Mouse (Mus musculus): ENCODE measurements at regions not wholly inside any gene's neighbourhood (a gene's known extent, or its start where the extent isn't known, plus 50 kb on each side); places are given as distances from the start of the nearest gene placed in this dataset.
"Not testable (repeated sequence)": the region's sequence is repeated elsewhere in the genome, so short reads cannot be mapped to it uniquely, and the experiment has no call there.

- no peak for DNase-seq (ENCODE audit: low spot score in 2 of 2)
Observed at GRCm38 (mm10) chr15:93094202-93095135, 180.5 kb downstream of the Gxylt1 start.

GRCm38 (mm10) chr15:93091396-93091795 lies 183.6 kb downstream of the Gxylt1 start:
- no peak for DNase-seq (ENCODE audit: low spot score in 2 of 2)

- peak; percentile 39 to 63 for DNase-seq (ENCODE audit: low spot score in 2 of 2)
Observed at GRCm38 (mm10) chr15:93089347-93089746, 185.6 kb downstream of the Gxylt1 start.

GRCm38 (mm10) chr15:93084967-93085617 lies 189.9 kb downstream of the Gxylt1 start:
- DNase-seq (ENCODE audit: low spot score in 2 of 2) = peak in 1 of 2 experiments; percentile 70

- no peak for DNase-seq (ENCODE audit: low spot score in 2 of 2)
Observed at GRCm38 (mm10) chr15:93074070-93074469, 200.9 kb downstream of the Gxylt1 start.

DNA sequence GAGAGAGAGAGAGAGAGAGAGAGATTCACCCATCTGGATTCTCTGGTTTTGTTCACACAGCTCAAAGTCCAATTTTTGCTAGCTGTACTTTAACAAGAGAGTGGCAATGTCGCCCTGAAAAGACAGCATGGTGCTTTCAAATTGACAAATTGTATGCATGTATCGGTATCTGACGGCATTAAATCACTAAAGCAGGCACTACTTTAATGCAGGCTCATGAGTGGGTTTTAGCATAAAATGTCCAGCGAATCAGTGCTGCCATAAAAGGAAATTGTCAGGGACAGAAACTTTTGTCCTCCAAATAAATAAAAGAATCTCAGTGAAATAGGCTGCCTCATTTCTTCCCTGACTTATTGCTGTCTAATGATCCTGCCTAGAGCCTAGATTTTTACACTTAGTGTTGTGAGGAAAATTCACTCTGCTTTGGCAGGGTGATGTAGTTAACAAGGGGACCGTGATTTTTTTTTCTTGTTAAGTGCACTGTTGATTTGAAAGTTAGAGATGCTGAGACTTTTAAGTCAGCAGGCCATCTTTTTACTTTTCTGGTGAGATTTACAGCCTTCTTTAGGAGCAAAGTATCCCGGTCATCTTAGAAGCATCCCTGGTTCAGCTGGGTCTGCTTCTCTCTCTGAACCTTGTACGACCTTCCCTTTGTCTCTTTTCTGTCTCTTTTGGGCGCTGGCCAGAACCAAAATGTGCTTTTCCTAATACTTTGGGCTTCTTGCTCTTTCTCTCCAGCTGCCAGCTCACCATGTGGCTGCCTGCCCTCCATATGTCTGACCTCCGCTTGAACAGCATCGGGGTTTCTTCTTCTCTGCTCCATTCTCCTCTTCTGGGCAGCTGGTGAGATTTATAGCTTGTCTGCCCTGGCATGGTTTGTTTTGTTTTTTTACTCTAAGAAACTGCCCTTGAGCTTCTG lies 212.5 kb downstream of the Gxylt1 start:
- peak in 1 of 2 experiments; percentile 66 for DNase-seq (ENCODE audit: low spot score in 2 of 2)

DNA sequence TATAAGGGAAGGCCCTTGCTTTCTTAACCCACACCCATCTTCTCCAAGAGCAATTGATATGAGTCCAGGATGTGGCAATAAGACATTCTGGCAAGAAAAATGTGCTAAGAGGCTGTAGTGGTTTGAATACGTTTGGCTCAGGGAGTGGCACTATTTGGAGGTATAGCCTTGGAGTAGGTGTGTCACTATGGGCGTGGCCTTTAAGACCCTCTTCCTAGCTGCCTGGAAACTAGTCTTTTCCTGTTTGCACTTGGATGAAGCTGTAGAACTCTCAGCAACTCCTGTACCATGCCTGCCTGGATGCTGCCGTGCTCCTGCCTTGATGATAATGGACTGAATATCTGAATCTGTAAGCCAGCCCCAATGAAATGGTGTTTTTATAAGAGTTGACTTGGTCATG lies 221.5 kb downstream of the Gxylt1 start:
- no peak for DNase-seq (ENCODE audit: low spot score in 2 of 2)

DNA sequence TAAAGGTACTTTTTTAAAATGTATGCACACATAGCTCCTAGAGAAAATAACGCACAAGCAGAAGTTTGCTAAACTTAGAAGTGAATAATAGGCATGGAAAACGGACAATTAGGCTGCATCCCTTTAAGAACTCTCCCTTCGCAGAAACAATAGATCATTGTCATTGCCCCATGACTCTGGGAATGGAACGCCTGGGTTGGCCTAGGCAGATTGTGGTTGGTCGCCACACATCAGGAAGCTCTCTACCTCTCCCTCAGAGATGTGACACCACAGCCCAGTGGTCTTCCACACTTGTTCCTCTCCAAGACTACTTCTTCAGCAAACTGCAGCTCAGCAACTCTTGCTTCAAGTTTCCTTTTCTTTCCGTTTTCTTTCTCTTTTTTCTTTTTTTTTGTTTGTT lies 247.8 kb downstream of the Gxylt1 start:
- no peak for DNase-seq (ENCODE audit: low spot score in 2 of 2)

- DNase-seq (ENCODE audit: low spot score in 2 of 2) = no peak
Observed at GRCm38 (mm10) chr15:93026456-93027078, 248.4 kb downstream of the Gxylt1 start.

DNA sequence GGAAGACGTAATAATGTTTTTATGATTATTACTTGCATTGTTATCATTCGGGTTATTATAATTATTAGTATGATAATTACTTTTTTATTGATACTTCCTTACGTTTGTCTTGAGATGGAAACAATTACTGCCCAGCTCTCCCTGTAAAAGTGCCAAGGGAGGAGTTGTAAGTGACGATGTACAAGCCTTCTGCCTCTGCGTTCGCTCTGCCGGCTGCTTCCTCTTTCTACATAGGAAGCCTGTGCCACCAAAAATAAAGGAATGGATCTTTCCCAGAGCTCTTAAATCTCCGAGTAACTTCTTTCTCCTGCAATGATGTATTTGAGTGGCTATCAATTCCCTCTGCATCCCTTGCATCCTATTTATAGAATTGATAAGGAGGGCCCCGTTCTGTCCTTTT lies 249.2 kb downstream of the Gxylt1 start:
- DNase-seq (ENCODE audit: low spot score in 2 of 2) = no peak

DNA sequence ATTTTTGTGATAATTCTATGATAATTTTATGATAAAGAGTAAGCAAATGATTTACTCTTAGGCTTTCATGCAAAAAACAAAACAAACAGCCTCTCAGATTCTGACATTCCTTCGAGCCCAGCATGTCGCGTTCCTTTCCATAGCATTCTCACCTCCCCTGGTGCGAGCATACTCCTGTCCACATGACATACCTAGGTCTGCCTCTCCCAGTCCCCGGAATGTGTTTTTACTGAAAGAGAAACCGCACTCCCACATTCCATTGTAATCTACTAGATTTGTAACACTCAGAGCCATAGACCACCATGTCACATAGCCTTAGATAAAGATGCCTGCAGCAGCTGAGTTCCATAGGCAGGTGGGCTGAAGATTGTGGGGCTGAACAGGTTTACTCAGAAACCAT lies 250.8 kb downstream of the Gxylt1 start:
- DNase-seq (ENCODE audit: low spot score in 2 of 2) = no peak

GRCm38 (mm10) chr15:93011166-93011565 lies 263.8 kb downstream of the Gxylt1 start:
- no peak for DNase-seq (ENCODE audit: low spot score in 2 of 2)

- no peak for DNase-seq (ENCODE audit: low spot score in 2 of 2)
Observed at GRCm38 (mm10) chr15:93010629-93011028, 264.4 kb downstream of the Gxylt1 start.

DNA sequence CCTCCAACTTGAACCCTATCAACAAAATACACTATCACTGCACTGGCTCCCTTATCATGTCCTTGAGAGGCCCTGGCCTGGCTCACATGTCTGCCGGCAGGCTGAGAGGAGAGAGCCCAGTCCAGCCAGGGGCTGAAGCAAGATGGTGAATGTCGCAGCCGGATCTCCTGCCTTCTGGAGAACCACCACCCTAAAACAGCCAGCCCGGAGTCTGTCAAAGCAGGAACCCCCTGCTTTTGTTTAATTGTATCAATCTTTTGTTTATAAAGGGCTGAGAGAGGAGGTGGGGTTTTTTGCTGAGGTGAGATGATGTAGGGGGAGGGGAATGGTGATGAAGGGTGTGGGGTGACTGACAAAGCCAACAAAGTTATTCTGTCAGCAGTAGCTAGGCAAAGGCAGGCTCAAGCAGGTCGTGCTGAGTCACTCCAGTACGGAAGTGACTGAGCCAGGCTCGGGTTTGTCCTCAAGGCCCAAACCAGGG lies 269.2 kb downstream of the Gxylt1 start:
- no peak for DNase-seq (ENCODE audit: low spot score in 2 of 2)

- DNase-seq (ENCODE audit: low spot score in 2 of 2) = not testable (repeated sequence)
Observed at GRCm38 (mm10) chr15:93005186-93005585, 269.8 kb downstream of the Gxylt1 start.

DNA sequence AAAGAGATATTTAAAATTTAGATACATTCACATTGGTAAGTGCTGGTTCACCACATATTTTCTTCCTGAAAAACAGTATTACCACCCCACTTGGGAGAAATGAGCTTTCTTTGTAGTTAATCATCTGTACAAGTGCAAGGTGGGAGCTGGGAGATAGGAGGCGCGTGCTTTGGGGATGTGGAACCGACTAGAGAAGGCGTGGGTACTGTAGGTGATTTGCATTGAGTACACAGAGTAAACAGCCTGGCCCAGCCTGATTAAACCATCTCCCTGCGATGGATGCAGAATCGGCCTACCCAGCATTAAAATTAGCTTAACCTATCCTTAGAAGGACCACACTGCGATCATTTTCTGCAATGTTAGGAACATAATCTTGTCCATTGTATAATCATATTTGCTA lies 270.4 kb downstream of the Gxylt1 start:
- DNase-seq (ENCODE audit: low spot score in 2 of 2) = no peak

- DNase-seq (ENCODE audit: low spot score in 2 of 2) = no peak
Observed at GRCm38 (mm10) chr15:93003233-93003632, 271.7 kb downstream of the Gxylt1 start.

DNA sequence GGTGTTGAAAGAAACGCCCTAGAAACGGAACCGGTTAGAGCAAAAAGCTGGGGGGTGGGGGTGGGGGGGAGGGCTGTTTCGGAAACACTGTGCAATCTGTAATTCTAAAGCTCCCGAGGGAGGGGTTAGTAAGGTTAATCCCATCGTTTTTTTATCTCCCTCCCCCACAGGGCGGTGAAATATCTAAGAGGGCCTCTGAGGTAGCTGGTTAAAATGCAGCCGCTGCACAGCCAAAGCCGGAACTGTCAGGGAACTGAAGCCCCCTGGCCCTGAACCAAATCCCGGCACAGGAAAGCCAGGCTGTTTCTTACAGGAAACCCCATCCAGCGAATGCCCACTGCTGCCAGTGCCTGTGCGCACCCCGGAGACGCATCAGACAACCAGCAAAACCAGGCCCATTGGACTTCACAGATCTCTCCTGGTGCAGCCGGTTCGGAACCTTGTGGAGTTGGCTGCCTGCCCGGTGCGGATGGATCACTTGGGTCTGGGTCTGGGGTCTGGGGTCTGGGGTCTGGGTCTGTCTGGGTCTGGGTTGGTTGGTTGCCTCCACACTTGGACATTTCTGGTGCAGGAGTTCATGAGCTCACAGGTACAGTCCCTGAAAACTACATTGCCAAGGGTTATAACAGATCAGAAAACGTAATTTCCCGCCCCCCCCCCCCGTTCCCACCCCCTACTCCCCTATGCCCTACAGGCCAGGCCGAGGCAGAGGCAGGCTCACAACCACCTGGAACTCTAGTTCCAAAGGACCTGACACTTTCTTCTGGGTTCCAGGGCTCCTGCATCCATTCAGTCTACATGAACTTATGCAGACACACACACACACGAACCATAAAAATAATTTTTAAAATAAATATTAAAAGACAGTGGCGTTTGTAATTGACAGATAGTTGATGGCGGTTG lies 272.7 kb downstream of the Gxylt1 start:
- peak; percentile 27 to 72 for DNase-seq (ENCODE audit: low spot score in 2 of 2)

- peak in 1 of 2 experiments; percentile 18 for DNase-seq (ENCODE audit: low spot score in 2 of 2)
Observed at GRCm38 (mm10) chr15:93001346-93002001, 273.5 kb downstream of the Gxylt1 start.

DNA sequence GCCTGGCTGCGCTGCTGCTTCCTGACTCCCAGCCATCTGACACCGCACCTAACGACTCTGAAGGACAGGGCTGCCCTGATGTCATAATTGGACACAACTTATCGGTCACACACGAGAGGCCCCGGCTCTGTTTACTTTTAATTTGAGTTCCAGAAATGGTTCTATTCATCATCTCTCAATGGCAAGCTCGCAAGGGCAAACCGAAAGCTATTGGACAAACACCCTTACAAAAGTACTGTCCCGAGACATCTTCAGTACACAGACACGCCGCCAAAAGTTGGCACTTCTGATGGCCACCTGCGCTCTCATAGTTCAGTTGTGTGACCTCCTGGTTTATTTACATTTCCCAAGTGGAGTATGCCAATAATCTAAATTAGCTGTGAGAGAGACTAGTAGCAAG lies 274.9 kb downstream of the Gxylt1 start:
- DNase-seq (ENCODE audit: low spot score in 2 of 2) = no peak
